Mouse (Mus musculus): ENCODE measurements around the gene Trim8. TPM values are rescaled to one million over a fixed set of nuclear protein-coding genes. Genes with fewer than 3 reads are reported as not detected.

Gene Trim8
- polyA plus RNA-seq, 1 experiment = 22.4 TPM

- no peak for DNase-seq (ENCODE audit: low read depth)
These were observed 22.1 kb downstream of the Trim8 start for GRCm38 (mm10) chr19:46523480-46524151.

GRCm38 (mm10) chr19:46524152-46524544, 22.6 kb downstream of the Trim8 start:
- DNase-seq (ENCODE audit: low read depth) = no peak

- no peak for DNase-seq (ENCODE audit: low read depth)
These were observed 23.3 kb downstream of the Trim8 start for GRCm38 (mm10) chr19:46524601-46525321.

- DNase-seq (ENCODE audit: low read depth) = no peak
These were observed 24.5 kb downstream of the Trim8 start for GRCm38 (mm10) chr19:46525691-46526631.

- DNase-seq (ENCODE audit: low read depth) = no peak
These were observed 26.4 kb downstream of the Trim8 start for GRCm38 (mm10) chr19:46527632-46528528.

GRCm38 (mm10) chr19:46528529-46529213, 27.2 kb downstream of the Trim8 start:
- no peak for DNase-seq (ENCODE audit: low read depth)

- DNase-seq (ENCODE audit: low read depth) = no peak
These were observed 28.3 kb downstream of the Trim8 start for GRCm38 (mm10) chr19:46529601-46530448.

- no peak for DNase-seq (ENCODE audit: low read depth)
These were observed 29.0 kb downstream of the Trim8 start for GRCm38 (mm10) chr19:46530449-46530990.

GRCm38 (mm10) chr19:46531071-46532030, 29.8 kb downstream of the Trim8 start:
- no peak for DNase-seq (ENCODE audit: low read depth)

- no peak for DNase-seq (ENCODE audit: low read depth)
These were observed 30.7 kb downstream of the Trim8 start for GRCm38 (mm10) chr19:46532031-46532688.

- no peak for DNase-seq (ENCODE audit: low read depth)
These were observed 31.6 kb downstream of the Trim8 start for GRCm38 (mm10) chr19:46533066-46533465.

- DNase-seq (ENCODE audit: low read depth) = no peak
These were observed 32.0 kb downstream of the Trim8 start for GRCm38 (mm10) chr19:46533525-46533924.

- DNase-seq (ENCODE audit: low read depth) = no peak
These were observed 33.1 kb downstream of the Trim8 start for GRCm38 (mm10) chr19:46534542-46535098.

GRCm38 (mm10) chr19:46537357-46537756, 35.9 kb downstream of the Trim8 start:
- DNase-seq (ENCODE audit: low read depth) = no peak

- DNase-seq (ENCODE audit: low read depth) = no peak
These were observed 36.7 kb downstream of the Trim8 start for GRCm38 (mm10) chr19:46538213-46538612.

- DNase-seq (ENCODE audit: low read depth) = no peak
These were observed 41.2 kb downstream of the Trim8 start for GRCm38 (mm10) chr19:46542750-46543149.

- DNase-seq (ENCODE audit: low read depth) = no peak
These were observed 46.1 kb downstream of the Trim8 start for GRCm38 (mm10) chr19:46547565-46547964.
